Mouse (Mus musculus) neural tube, embryonic 12.5 days (tissue): ENCODE measurements around the gene Tnn. TPM values are rescaled to one million over a fixed set of nuclear protein-coding genes. Genes with fewer than 3 reads are reported as not detected.

Source experiments
- ATAC-seq: fragments of 200-750 bp; cut with Nextera tagmentation; 2 replicates; pipeline ENCODE4 v1.8.0; 2017; ENCODE audit warnings: low read depth, mild to moderate bottlenecking, moderate TSS enrichment, moderate library complexity; ENCODE audit not compliant: low FRiP score
- H3K27ac ChIP-seq: fragments of 300-500 bp; sonication (generic); 2 replicates; pipeline ENCODE4 v1.5.1; 2016
- H3K27me3 ChIP-seq: fragments of 300-500 bp; sonication (generic); replicated peaks from 2 replicates; pipeline ENCODE4 v1.6.1; 2016; ENCODE audit warnings: mild to moderate bottlenecking
- H3K36me3 ChIP-seq: fragments of 300-500 bp; sonication (generic); 2 replicates; pipeline ENCODE4 v1.6.1; 2016; ENCODE audit warnings: mild to moderate bottlenecking
- H3K4me1 ChIP-seq: fragments of 300-500 bp; sonication (generic); 2 replicates; pipeline ENCODE4 v1.6.1; 2016
- H3K4me2 ChIP-seq: fragments of 300-500 bp; sonication (generic); replicated peaks from 2 replicates; pipeline ENCODE4 v1.6.1; 2016; ENCODE audit warnings: mild to moderate bottlenecking
- H3K4me3 ChIP-seq: fragments of 300-500 bp; sonication (generic); 2 replicates; pipeline ENCODE4 v1.5.1; 2016
- H3K9ac ChIP-seq: fragments of 300-500 bp; sonication (generic); 2 replicates; pipeline ENCODE4 v1.6.1; 2016; ENCODE audit warnings: mild to moderate bottlenecking
- H3K9me3 ChIP-seq: fragments of 300-500 bp; sonication (generic); 2 replicates; pipeline ENCODE4 v1.6.1; 2016; ENCODE audit warnings: mild to moderate bottlenecking
- WGBS: fragments of 180-500 bp; shearing (Covaris S2); methylation state at CpG from one replicate; pipeline ENCODE4 v1.1.7; 2016; 5-methylcytosine and 5-hydroxymethylcytosine counted together
- polyA plus RNA-seq: library from polyadenylated mRNA; unstranded; fragments of >200 nt; fragmentation: Nextera tagmentation; extraction: Ambion mirVana; gene quantifications from 2 replicates; pipeline ENCODE4 v1.2.1, GENCODE M21; 2016

Tnn gene
- polyA plus RNA-seq, 1 experiment from 2014 or later: 0.15 TPM

GRCm38 (mm10) chr1:160078882-160079661 is 74.3 kb downstream of the Tnn start:
- WGBS: 70% methylated on average over 14 of the region's 14 CpGs
- no peaks in the 10 kb centered on the region for H3K36me3 ChIP-seq
- H3K4me2 ChIP-seq: no peak overlapping the region
- H3K4me1 ChIP-seq: no peaks in the 10 kb centered on the region
- no peak for ATAC-seq
- H3K27ac ChIP-seq: no peak overlapping the region
- H3K4me3 ChIP-seq: no peak overlapping the region
- H3K27me3 ChIP-seq: no peaks in the 10 kb centered on the region
- H3K9me3 ChIP-seq: no peaks in the 10 kb centered on the region
- no peak overlapping the region for H3K9ac ChIP-seq

GRCm38 (mm10) chr1:160064547-160065144 is 88.7 kb downstream of the Tnn start:
- H3K27me3 ChIP-seq: no peaks in the 10 kb centered on the region
- no peak overlapping the region for H3K4me3 ChIP-seq
- H3K36me3 ChIP-seq: no peaks in the 10 kb centered on the region
- H3K9ac ChIP-seq: no peak overlapping the region
- peaks cover 8% of the 10 kb centered on the region for H3K9me3 ChIP-seq
- no peaks in the 10 kb centered on the region for H3K4me1 ChIP-seq
- no peak overlapping the region for H3K27ac ChIP-seq
- ATAC-seq: no peak
- WGBS: 85% methylated on average over 7 of the region's 7 CpGs
- no peak overlapping the region for H3K4me2 ChIP-seq

- Histone ChIP-seq H3K4me2 (no peak overlapping the region), H3K9me3 (peaks cover 4% of the 10 kb centered on the region), H3K4me1 (no peaks in the 10 kb centered on the region), H3K36me3 (no peaks in the 10 kb centered on the region), H3K4me3 (no peak overlapping the region), H3K27ac (no peak overlapping the region), H3K27me3 (no peaks in the 10 kb centered on the region), H3K9ac (no peak overlapping the region)
- ATAC-seq: no peak
- 51% methylated on average over 3 of the region's 3 CpGs for WGBS
Measured at GRCm38 (mm10) chr1:160061725-160062366, 91.5 kb downstream of the Tnn start.

GRCm38 (mm10) chr1:160061321-160061720 is 92.1 kb downstream of the Tnn start:
- ATAC-seq: no peak
- Histone ChIP-seq H3K27me3 (no peaks in the 10 kb centered on the region), H3K36me3 (no peaks in the 10 kb centered on the region), H3K4me3 (no peak overlapping the region), H3K4me1 (no peaks in the 10 kb centered on the region), H3K9ac (no peak overlapping the region), H3K9me3 (no peaks in the 10 kb centered on the region), H3K4me2 (no peak overlapping the region), H3K27ac (no peak overlapping the region)
- WGBS: 83% methylated on average over 5 of the region's 5 CpGs

- no peak overlapping the region for H3K9ac ChIP-seq
- no peaks in the 10 kb centered on the region for H3K27me3 ChIP-seq
- no peaks in the 10 kb centered on the region for H3K4me1 ChIP-seq
- H3K4me3 ChIP-seq: no peak overlapping the region
- no peaks in the 10 kb centered on the region for H3K36me3 ChIP-seq
- no peaks in the 10 kb centered on the region for H3K9me3 ChIP-seq
- WGBS: 76% methylated on average over 6 of the region's 6 CpGs
- H3K4me2 ChIP-seq: no peak overlapping the region
- H3K27ac ChIP-seq: no peak overlapping the region
- no peak for ATAC-seq
Measured at GRCm38 (mm10) chr1:160060542-160060941, 92.8 kb downstream of the Tnn start.

GRCm38 (mm10) chr1:160059908-160060307 is 93.5 kb downstream of the Tnn start:
- no peak overlapping the region for H3K4me3 ChIP-seq
- no peak overlapping the region for H3K4me2 ChIP-seq
- H3K9ac ChIP-seq: no peak overlapping the region
- H3K9me3 ChIP-seq: no peaks in the 10 kb centered on the region
- WGBS: 78% methylated on average over 1 of the region's 1 CpGs
- no peak for ATAC-seq
- H3K4me1 ChIP-seq: no peaks in the 10 kb centered on the region
- no peaks in the 10 kb centered on the region for H3K27me3 ChIP-seq
- no peaks in the 10 kb centered on the region for H3K36me3 ChIP-seq
- no peak overlapping the region for H3K27ac ChIP-seq

- H3K9me3 ChIP-seq: no peaks in the 10 kb centered on the region
- no peaks in the 10 kb centered on the region for H3K4me1 ChIP-seq
- H3K27me3 ChIP-seq: no peaks in the 10 kb centered on the region
- no peak overlapping the region for H3K4me3 ChIP-seq
- H3K9ac ChIP-seq: no peak overlapping the region
- no peaks in the 10 kb centered on the region for H3K36me3 ChIP-seq
- H3K27ac ChIP-seq: no peak overlapping the region
- WGBS: 69% methylated on average over 3 of the region's 3 CpGs
- no peak overlapping the region for H3K4me2 ChIP-seq
- ATAC-seq: no peak
Measured at GRCm38 (mm10) chr1:160057657-160058056, 95.7 kb downstream of the Tnn start.

GRCm38 (mm10) chr1:160054366-160055078 is 98.9 kb downstream of the Tnn start:
- Histone ChIP-seq H3K27ac (no peak overlapping the region), H3K9ac (no peak overlapping the region), H3K36me3 (no peaks in the 10 kb centered on the region), H3K4me1 (no peaks in the 10 kb centered on the region), H3K9me3 (no peaks in the 10 kb centered on the region), H3K4me2 (no peak overlapping the region), H3K27me3 (no peaks in the 10 kb centered on the region), H3K4me3 (no peak overlapping the region)
- no peak for ATAC-seq
- WGBS: 85% methylated on average over 5 of the region's 5 CpGs

- no peak overlapping the region for H3K9ac ChIP-seq
- 88% methylated on average over 5 of the region's 5 CpGs for WGBS
- no peak overlapping the region for H3K4me3 ChIP-seq
- no peaks in the 10 kb centered on the region for H3K27me3 ChIP-seq
- no peaks in the 10 kb centered on the region for H3K9me3 ChIP-seq
- H3K4me2 ChIP-seq: no peak overlapping the region
- H3K27ac ChIP-seq: no peak overlapping the region
- no peaks in the 10 kb centered on the region for H3K36me3 ChIP-seq
- no peaks in the 10 kb centered on the region for H3K4me1 ChIP-seq
- ATAC-seq: no peak
Measured at GRCm38 (mm10) chr1:160053510-160054305, 99.7 kb downstream of the Tnn start.

- no peak overlapping the region for H3K9ac ChIP-seq
- no peaks in the 10 kb centered on the region for H3K4me1 ChIP-seq
- H3K4me2 ChIP-seq: no peak overlapping the region
- ATAC-seq: no peak
- no peak overlapping the region for H3K4me3 ChIP-seq
- no peaks in the 10 kb centered on the region for H3K9me3 ChIP-seq
- no peaks in the 10 kb centered on the region for H3K27me3 ChIP-seq
- 91% methylated on average over 2 of the region's 2 CpGs for WGBS
- no peak overlapping the region for H3K27ac ChIP-seq
- H3K36me3 ChIP-seq: no peaks in the 10 kb centered on the region
Measured at GRCm38 (mm10) chr1:160052556-160053315, 100.6 kb downstream of the Tnn start.

- Histone ChIP-seq H3K27ac (no peak overlapping the region), H3K36me3 (no peaks in the 10 kb centered on the region), H3K9ac (no peak overlapping the region), H3K4me2 (no peak overlapping the region), H3K4me1 (no peaks in the 10 kb centered on the region), H3K4me3 (no peak overlapping the region), H3K9me3 (no peaks in the 10 kb centered on the region), H3K27me3 (no peaks in the 10 kb centered on the region)
- no peak for ATAC-seq
- WGBS: 88% methylated on average over 6 of the region's 6 CpGs
Measured at GRCm38 (mm10) chr1:160050898-160051297, 102.5 kb downstream of the Tnn start.
